Mouse (Mus musculus): ENCODE measurements around the gene Rep15.

Gene Rep15

DNA sequence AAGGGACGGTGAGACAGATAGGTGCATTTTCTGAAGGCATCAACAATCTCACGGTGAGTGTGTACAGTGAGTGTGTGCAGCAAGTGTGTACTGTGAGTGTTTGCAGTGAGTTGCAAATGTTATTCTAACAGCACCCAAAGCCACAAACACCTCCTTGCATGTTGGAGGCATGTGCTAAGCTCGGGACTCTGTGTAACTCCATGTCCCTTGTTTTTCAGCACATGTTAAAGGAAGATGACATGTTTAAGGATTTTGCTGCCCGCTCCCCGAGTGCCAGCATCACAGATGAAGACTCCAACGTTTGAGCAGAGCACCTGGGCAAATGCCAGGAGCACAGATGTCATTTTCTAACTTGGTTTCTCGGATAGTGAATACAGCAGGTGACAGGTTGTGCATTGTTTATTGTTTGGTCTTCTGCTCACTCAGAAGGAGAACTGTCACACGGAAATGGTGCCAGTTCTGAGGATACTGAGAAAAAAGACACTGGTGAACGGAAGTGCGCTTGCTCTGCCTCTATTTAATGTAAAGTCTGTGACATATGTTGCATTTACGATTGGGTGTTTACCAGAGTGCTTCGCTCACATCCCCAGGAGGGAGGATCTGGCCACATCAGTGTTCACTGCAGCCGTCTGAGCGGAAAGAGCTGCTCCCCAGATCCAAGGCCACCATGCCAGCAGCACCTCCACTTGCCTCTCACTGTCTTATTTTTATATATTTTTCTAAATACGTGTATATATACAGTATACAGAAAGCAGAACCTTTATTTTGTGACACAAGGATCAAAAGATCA is 2.1 kb upstream of the Rep15 start:
- DNase-seq = no peak

DNA sequence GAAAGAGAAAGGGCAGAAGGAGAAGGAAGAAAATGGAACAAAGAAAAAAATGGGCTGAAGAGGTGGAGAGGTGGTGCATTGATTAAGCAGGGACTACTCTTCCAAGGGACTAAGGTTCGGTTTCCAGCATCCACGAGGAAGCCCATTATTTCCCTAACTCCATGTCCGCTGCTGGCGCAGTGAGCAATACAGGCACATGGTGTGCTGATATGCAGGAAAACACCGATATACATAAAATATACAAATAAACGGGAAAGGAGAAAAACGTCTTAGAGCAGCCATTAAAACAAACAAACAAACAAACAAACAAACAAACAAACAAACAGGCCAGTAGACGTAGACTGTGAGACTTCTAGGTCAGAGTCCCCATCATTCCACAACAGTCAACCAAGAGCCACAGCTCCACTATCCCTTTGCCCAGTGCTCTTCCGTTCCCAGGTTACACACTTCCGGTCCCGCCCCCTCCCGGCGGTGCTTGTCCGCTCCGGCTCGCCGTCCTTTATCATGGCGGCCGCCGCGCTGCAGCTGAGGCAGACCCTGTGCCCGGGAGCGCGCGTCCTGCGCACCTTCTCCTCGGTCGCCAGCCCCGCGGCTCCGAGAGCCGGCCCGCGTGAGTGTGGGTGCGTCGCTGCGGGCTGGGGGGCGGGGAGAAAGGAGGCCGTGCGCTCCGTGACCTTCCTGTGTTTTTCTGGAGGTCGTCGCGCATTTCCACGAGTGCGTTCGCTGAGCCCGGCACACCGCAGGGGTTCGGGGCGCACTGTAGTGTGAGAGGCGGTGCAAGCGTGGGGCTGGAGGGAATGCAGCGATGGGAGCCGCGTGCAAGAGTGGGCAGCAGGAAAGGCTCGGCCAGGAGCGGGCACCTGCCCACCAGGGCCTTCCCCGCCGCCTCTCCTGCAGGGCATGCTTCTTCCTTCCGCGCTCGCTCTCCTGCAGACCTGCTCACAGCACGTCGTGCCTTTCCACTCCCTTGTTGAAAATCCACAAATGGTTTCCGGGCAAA is 10.2 kb downstream of the Rep15 start, which contains the start of gene Mrps35:
TSS of gene Mrps35 (plus strand) at position 474 of the 1,000 bp plus-strand sequence.
- peak; percentile 83 for DNase-seq

DNA sequence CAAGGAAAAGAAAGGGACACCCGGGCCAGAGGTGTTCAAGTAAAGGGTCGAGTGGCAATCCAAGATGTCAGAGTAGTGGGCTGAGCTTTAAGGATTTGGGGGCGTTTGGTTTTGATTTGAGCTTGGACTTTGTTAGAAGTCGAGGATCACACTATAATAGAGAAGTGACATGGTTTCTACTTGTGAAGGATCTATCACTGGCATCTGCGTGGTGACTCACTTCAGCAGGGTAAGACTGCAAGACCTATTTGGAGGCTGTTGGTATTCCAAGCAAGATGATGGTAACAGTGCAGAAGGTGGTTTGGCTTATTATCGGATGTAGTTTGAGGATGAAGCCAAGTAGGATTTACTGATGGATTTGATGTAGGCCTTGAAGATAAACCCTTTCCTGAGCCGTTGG is 11.2 kb downstream of the Rep15 start:
- no peak for DNase-seq

DNA sequence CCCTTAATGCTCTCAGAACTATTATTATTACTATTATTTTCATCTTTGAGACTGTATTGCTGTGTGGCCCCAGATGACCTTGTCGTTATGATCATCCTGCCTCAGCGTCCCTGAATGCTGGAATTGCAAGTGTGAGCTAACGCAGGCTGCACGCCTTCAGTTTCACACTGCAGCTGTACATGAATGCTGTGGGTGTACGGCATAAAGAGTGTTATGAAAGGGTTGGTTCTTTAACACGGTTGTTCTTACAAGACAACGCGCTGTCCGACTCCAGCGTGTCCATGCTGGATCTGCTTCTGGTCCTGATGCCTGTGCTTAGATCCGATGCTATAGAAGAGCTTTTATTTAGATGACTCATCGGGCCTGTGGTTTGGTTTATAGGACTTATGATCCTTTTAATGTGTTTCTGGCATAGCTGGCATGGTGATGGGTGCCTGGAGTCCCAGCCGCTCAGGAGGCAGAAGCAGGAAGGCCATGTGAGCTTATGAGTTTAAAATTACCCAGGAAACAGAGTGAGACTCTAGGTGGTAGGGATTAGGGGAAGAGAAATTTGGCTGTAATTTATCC is 16.9 kb downstream of the Rep15 start:
- DNase-seq = no peak

GRCm38 (mm10) chr6:147051666-147052065 is 19.3 kb downstream of the Rep15 start:
- no peak for DNase-seq

GRCm38 (mm10) chr6:147052440-147052839 is 20.1 kb downstream of the Rep15 start:
- no peak for DNase-seq

GRCm38 (mm10) chr6:147053785-147054646 is 21.6 kb downstream of the Rep15 start:
- peak; percentile 27 for DNase-seq

- no peak for DNase-seq
These were observed 23.1 kb downstream of the Rep15 start for GRCm38 (mm10) chr6:147055374-147055977.

DNA sequence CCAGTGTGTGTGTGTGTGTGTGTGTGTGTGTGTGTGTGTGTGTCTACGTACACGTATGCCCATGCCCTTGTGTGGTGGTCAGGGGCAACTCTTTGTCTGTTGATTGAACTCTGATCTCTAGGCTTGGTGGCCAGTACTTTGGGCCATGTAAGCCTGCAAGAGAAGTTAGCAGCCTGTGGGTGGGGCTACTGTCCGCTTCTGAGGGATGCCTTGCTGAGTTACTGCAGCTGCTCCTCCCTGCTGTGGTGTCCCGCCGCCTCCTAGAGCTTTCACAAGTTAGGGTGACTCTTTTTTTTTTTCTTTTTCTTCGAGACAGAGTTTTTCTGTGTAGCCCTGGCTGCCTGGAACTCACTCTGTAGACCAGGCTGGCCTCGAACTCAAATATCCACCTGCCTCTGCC is 26.9 kb downstream of the Rep15 start:
- peak; percentile 14 for DNase-seq

DNA sequence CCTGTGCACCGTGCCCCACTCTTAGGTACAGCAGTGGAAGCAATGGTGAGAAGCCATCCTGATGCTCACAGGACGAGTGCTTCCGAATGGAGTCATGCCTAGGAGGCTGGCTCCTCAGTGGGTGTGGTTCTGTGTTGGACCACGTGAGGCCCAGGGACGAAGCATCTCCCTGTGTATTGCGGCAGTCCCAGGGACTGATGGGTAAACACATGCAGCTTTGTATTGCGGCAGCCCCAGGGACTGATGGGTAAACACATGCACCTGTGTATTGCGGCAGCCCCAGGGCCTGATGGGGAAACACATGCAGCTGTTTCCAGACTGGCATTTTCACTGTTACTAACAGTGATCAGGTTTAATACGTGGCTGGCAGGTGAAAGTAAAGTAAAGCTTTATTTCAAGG is 29.2 kb downstream of the Rep15 start:
- no peak for DNase-seq

- no peak for DNase-seq
These were observed 29.6 kb downstream of the Rep15 start for GRCm38 (mm10) chr6:147062034-147062433.

- DNase-seq = no peak
These were observed 30.3 kb downstream of the Rep15 start for GRCm38 (mm10) chr6:147062694-147063093.

DNA sequence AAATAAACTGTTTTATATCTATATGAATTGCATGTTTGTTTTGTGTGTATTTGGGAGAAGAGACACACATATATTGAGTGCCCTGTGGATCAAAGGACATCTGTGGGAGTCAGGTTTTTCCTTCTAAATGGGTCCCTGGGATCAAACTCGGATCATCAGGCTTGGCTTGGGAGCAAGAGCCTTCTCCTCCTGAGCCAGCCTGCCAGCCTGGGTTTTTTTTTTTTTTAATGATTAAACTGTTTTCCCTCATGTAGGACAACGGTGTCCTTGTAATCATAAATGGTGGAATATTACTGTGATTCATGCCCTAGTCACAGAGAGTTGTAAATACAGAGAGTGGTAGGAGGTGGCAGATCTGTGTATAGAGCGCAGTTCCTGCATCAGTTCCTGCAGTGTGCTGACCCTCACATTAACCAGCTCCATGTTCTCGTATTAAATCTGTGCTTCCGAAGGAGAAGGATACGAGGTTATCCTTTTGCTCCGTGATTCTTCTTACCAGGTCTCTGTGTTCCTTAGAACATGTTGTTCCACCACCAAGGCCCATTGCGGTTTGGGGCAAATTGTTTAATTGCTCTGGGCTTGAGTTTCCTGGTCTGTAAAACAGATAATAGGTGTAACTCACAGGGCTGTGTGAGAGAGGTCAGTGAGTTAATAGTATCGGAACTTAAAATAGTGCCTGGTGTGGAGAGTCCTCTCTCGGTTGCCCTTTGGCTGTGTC is 32.0 kb downstream of the Rep15 start:
- peak; percentile 21 for DNase-seq

GRCm38 (mm10) chr6:147064944-147065261 is 32.5 kb downstream of the Rep15 start:
- peak; percentile 73 for DNase-seq

GRCm38 (mm10) chr6:147075808-147076387 is 43.5 kb downstream of the Rep15 start:
- DNase-seq = no peak

- DNase-seq = no peak
These were observed 44.5 kb downstream of the Rep15 start for GRCm38 (mm10) chr6:147076878-147077277.

DNA sequence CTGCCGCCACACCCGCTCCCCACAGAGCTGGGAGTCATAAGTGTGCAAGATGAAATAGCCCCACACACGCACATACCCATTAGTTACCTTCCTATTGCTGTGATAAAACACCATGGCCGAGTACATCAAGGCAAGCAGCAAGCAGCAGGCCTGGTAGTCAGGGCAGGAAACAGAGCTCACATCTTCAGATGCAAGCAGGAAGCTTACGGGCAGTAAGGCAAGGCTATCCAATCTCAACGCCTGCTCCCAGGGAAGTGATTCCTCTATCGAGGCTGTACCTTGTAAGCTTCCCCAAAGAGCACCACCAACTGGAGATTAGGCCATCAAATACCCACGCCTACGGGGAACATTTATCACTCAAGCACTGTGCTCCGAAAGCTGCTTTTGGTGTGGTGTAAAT is 47.5 kb downstream of the Rep15 start:
- DNase-seq = no peak

Measured in kidney, adult 11 months (tissue).